Mouse (Mus musculus): ENCODE data around the gene Mylk. TPM values are rescaled to one million over a fixed set of nuclear protein-coding genes. Genes with fewer than 3 reads are reported as not detected.

Gene Mylk
- total RNA-seq, 2 experiments from 2014 or later, result 14.5 to 14.9 TPM

DNA sequence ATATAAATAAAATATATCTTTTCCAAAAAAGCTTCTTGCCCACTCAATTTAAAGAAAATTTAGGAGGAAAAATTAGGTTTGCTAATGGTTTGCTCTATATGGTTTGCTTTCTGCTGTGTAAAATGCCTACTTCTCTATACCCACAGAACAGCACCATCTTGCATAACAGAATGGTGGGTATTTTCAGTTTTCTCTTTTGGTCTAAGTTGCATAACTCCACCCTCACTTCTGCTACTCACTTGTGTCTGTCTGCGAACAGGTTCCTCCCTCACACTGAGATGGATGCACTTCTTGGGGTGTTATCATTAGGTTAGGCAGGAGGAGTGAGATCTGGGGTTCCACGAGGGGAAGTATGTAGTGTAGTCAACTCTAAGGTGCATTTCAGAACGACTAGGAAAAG lies 68.6 kb downstream of the Mylk start:
- intact Hi-C loops (cut with DNase I), result no loop called here
- H3K27ac ChIP-seq, result no peak overlapping the region
- no peak for TF ChIP-seq CTCF (IDR thresholded peaks at IDR 0.05)
- no peak for DNase-seq (ENCODE audit: extremely low spot score in 1 of 2, low spot score in 2 of 2)
- no peak overlapping the region for H3K4me3 ChIP-seq

DNA sequence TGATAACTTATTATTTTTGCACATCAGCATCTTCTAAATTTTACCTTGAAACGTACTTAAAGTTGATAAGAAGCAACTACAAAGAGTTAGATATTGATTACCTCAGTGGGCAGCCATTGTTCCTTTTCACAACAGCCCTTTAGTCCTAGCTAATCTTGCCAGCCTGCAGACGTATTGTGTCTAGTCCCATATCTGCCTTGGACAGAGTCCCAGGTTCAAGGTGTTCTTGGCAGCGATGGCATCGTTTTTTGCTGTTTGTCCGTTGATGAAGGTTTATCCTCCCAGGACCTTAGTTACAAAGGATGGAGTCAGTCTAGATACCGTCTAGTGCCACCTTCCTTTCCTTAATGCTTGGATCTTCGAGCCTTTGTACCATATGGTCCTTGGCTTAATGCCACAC lies 69.6 kb downstream of the Mylk start:
- intact Hi-C loops (cut with DNase I), result loop anchor here (5.0 kb wide), 1 partner anchor 43 kb away; no protein-coding TSS in a partner anchor
- Histone ChIP-seq H3K4me3 (no peak overlapping the region), H3K27ac (no peak overlapping the region)
- no peak for TF ChIP-seq CTCF (IDR thresholded peaks at IDR 0.05)
- no peak for DNase-seq (ENCODE audit: extremely low spot score in 1 of 2, low spot score in 2 of 2)

DNA sequence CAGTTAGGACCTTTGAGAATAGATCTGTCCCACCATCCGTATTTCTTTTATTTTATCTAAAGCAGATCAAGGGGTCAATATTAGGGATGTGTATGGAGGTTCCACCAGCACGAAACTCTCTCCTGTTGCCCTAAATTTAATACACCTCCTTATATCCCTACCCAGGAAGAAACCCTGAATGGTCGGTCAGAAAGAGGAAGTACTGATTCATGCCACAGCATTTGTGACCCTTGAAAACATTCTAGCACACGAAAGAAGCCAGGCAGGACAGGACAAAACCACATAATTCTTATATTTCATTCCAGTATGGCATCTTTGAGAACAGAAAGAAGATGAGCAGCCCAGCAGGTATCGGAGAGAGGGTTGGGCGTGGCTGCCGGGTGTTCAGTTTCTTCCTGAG lies 71.5 kb downstream of the Mylk start:
- no peak for DNase-seq (ENCODE audit: extremely low spot score in 1 of 2, low spot score in 2 of 2)
- H3K4me3 ChIP-seq, result no peak overlapping the region
- no peak for TF ChIP-seq CTCF (IDR thresholded peaks at IDR 0.05)
- H3K27ac ChIP-seq, result no peak overlapping the region
- intact Hi-C loops (cut with DNase I), result loop anchor here (5.0 kb wide), 1 partner anchor 41 kb away; no protein-coding TSS in a partner anchor

DNA sequence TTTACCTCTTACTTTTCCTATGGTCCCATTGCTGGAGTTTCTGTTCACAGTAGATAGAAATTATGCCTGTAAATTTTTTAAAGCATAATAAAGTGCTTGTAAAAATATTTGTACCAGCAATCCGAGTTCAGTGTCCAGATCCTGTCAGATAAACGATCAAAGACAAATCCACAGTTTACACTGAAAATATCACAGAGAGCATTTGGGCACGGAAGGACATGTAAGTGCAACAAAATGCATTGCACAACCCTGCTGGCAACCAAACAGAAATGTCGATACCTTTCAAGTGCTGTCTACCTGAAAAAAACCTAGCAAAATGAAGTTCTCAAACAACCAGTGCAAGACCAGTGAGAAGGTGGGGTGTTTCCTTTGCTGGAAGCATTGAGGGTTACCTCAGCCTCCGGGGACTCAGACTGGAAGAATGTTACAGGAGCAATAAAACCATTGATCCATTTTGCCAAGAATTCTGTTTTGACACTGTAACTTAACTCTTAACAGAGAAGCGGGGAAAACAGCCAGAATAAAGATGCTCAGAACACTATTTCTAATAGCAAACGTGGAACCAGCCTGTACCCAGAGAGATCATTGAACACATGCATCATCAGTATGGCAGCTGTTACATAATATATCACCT lies 80.2 kb downstream of the Mylk start:
- Histone ChIP-seq H3K27ac (no peak overlapping the region), H3K4me3 (no peak overlapping the region)
- intact Hi-C loops (cut with DNase I), result no loop called here
- DNase-seq (ENCODE audit: extremely low spot score in 1 of 2, low spot score in 2 of 2), result no peak
- TF ChIP-seq CTCF (IDR thresholded peaks at IDR 0.05), result no peak

DNA sequence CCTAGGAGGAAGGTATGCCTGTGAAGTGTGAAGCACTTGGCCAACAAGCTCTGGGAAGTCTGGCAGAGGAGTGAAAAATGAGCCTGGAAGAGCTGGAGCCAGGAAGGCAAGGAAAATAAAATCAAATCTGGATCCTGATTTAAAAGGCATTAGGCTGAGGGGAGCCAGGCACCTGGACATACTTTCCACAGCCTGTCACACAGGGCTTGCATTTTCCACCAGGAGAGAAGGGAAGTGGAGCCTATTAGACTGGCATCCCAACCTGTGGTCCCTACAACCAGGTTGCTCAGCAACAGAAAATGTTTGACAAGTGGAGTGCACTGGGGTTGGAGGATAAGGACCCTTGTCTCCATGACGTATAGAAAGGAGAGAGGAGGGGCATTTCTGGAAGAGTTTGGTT lies 89.5 kb downstream of the Mylk start:
- H3K4me3 ChIP-seq, result no peak overlapping the region
- DNase-seq (ENCODE audit: extremely low spot score in 1 of 2, low spot score in 2 of 2), result no peak
- TF ChIP-seq CTCF (IDR thresholded peaks at IDR 0.05), result no peak
- H3K27ac ChIP-seq, result no peak overlapping the region
- intact Hi-C loops (cut with DNase I), result no loop called here

DNA sequence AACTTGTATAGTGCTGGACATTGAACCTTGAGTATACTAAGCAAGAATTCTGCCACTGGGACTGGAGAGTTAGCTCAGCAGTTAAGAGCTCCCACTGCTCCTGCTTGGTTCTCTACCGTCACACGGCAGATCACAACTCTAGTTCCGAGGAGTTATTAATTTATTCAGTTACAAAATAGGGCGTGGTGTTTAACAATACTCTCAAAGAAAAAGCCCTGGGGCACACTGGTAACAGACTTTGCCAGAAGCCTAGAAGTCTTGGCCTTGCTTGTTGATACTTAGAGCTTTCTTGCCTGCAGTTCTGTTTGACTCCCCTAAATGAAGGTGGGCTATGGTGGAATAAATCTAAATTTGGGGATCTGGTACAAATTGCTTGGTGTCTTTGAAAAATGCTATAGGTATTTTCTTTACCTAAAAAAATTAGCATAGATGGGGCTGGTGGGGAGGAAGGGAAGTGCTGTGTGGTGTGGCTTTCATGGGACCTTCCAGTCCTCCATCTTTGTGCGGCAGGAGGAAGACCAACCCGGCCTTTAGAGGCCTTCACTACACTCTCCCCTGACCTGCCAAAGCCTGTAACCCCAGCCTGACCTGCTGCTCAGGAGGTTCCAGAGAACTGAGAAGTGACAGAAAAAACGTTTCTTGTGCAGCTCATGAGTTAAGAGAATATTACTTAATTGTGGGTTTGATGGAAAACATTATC lies 94.1 kb downstream of the Mylk start:
- Histone ChIP-seq H3K4me3 (no peak overlapping the region), H3K27ac (no peak overlapping the region)
- no peak for TF ChIP-seq CTCF (IDR thresholded peaks at IDR 0.05)
- intact Hi-C loops (cut with DNase I), result no loop called here
- DNase-seq (ENCODE audit: extremely low spot score in 1 of 2, low spot score in 2 of 2), result no peak

DNA sequence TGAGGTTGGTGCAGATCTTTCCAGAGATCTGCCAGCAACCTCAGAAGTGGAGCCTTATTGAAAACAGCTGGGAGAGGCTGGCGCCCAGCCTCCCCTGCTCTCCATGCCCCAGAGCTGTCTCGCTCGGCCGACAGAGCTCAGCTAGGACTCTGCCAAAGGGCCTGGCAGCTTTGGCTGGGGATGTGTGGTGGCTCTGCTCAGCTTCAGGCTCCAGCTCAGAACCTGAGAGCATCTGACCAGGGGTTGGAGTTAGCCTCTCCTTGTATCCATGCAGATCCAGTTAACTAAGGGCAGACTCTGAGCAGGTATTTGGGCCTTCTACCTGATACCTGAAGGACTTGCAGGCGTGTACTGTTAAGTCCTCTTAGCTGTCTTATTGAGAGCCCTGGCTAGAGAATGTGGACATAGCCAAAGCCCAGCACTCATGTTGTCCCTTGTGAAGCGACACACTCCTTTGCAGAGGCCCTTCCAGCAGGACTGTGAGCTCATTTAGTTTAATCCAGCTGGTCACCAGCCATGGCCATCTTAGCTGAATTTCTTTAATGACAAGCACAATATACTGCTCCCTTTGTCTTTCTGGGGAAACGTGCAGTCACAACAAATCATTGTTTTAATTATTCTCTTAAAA lies 94.8 kb downstream of the Mylk start:
- Histone ChIP-seq H3K27ac (no peak overlapping the region), H3K4me3 (no peak overlapping the region)
- DNase-seq (ENCODE audit: extremely low spot score in 1 of 2, low spot score in 2 of 2), result no peak
- intact Hi-C loops (cut with DNase I), result no loop called here
- no peak for TF ChIP-seq CTCF (IDR thresholded peaks at IDR 0.05)

DNA sequence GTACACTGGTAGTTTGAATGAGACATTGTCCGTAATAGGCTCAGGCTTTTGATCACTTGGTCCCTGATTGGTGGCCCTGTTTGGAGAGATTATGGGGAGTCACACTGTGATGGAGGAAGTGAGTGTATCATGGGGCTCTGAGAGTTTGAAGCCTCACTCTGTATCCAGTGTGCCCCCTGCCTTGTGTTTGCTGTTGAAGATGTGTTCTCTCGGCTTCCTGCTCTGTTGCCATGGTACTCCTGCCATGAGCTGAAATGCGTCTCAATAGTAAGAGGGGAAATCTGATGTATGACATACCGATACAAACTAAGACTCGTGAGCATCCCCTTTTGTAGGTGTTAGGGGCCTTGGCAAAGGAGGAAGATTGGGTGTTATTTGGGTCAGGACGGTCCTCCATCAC lies 99.8 kb downstream of the Mylk start:
- intact Hi-C loops (cut with DNase I), result no loop called here
- DNase-seq (ENCODE audit: extremely low spot score in 1 of 2, low spot score in 2 of 2), result no peak
- Histone ChIP-seq H3K4me3 (no peak overlapping the region), H3K27ac (no peak overlapping the region)
- TF ChIP-seq CTCF (IDR thresholded peaks at IDR 0.05), result no peak

DNA sequence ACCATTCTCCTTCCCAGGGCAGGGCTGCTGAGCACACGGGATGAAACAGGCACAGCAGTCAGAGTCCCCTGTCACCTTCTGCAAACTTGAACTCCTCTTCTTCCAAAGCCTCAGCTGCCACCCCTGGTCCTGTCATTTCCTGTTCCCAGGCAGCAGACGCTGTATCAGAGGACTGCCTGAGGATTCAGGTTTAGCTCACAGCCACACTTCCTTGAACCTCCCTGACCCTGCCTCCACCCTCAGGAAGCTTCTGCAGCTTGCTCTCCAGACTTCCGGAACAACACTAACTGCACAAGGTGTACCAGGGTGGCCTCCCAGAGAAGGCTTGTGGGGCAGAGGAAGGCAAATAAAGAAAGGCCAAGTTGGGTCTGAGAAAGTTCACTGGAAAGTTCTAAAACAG lies 102.6 kb downstream of the Mylk start:
- no peak for TF ChIP-seq CTCF (IDR thresholded peaks at IDR 0.05)
- intact Hi-C loops (cut with DNase I), result no loop called here

DNA sequence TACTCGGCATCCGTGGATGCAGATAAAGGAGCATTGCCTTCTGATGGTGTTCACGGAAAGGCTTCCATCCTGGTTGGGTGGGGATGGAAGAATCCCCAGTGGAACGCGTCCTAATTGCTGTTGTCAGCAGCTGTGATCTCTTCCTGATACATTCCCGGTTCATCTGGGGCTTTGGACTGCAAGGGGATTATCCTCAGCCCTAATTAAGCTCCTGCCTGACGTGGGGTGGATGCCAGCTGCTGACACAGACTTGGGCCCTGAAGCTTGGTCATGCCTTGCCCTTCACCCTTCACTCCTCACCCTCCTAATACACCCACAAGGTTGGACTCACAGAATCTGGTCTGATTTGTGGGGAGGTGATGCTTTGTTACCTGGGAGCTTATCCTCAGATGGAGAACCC lies 109.1 kb downstream of the Mylk start:
- intact Hi-C loops (cut with DNase I), result no loop called here
- Histone ChIP-seq H3K4me3 (no peak overlapping the region), H3K27ac (no peak overlapping the region)
- no peak for TF ChIP-seq CTCF (IDR thresholded peaks at IDR 0.05)
- DNase-seq (ENCODE audit: extremely low spot score in 1 of 2, low spot score in 2 of 2), result no peak

More for the DNA sequence above, 102.6 kb downstream of the Mylk start:
- Histone ChIP-seq H3K27ac (no peak overlapping the region), H3K4me3 (no peak overlapping the region)
- no peak for DNase-seq (ENCODE audit: extremely low spot score in 1 of 2, low spot score in 2 of 2)

DNA sequence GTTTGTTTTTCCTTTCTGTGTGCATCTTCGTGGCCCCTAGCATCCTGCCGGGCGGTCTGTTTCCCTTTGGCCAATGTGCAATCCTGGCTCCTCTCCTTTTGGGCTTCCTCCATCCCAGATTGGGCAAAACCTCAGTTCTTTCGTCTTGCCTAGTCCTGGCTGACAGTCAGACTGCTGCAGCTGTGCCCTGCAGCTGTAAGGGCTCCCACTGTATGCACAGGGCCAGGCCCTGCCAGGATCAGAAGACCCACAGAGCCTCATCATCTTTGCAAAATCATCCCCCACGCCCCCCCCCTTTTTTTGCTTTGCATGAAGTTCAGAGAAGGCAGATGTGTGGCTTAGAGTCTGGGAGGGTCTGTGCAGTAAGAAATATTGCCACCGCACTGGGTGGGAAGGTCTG lies 110.1 kb downstream of the Mylk start:
- TF ChIP-seq CTCF (IDR thresholded peaks at IDR 0.05), result no peak
- intact Hi-C loops (cut with DNase I), result loop anchor here (5.0 kb wide), 1 partner anchor 38 kb away; no protein-coding TSS in a partner anchor
- DNase-seq (ENCODE audit: extremely low spot score in 1 of 2, low spot score in 2 of 2), result no peak
- H3K27ac ChIP-seq, result no peak overlapping the region
- no peak overlapping the region for H3K4me3 ChIP-seq

DNA sequence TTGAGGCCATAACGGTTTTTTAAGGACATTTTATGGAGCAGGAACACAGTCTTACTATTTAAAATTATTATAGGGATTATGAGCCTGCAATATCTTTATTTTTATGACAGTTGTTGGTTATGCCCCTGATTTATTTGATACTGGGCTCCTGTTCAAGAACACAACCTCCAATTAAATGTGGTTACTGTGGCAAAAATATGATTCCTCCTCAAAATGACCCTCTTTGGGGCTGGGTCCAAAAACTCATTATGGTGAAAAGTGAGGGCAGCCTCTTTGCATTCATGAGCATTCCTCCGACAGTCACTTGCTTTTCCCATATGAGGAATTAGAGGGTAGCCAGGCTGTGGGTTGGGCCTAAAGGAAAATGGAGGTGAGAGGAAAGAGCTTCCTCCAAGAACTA lies 110.7 kb downstream of the Mylk start:
- intact Hi-C loops (cut with DNase I), result loop anchor here (5.0 kb wide), 1 partner anchor 38 kb away; no protein-coding TSS in a partner anchor
- Histone ChIP-seq H3K4me3 (no peak overlapping the region), H3K27ac (no peak overlapping the region)
- no peak for TF ChIP-seq CTCF (IDR thresholded peaks at IDR 0.05)
- no peak for DNase-seq (ENCODE audit: extremely low spot score in 1 of 2, low spot score in 2 of 2)

Data from left cerebral cortex, adult 2 months (tissue).